Mouse (Mus musculus): Measurements from ENCODE around the gene Hist4h4. TPM values are rescaled to one million over a fixed set of nuclear protein-coding genes. Genes with fewer than 3 reads are reported as not detected.

Gene Hist4h4
- polyA plus RNA-seq (2012; rRNA removed): 1.2 and 1.6 TPM in 2 replicates
- polyA plus RNA-seq (2014; fragmentation: Nextera tagmentation; extraction: Ambion mirVana): 1.1 TPM in 2 replicates

- ATAC-seq (ENCODE audit: low FRiP score, low read depth) (peak; percentile 76), DNase-seq (ENCODE audit: low spot score) (peak; percentile 97)
- Histone ChIP-seq H3K9me3 (ENCODE audit: control insufficient read depth, low read length) (no peaks in the 10 kb centered on the region), H3K27ac (replicated peaks; ENCODE audit: low read depth, low read length) (peak within 1 kb of the TSS; percentile 100), H3K4me2 (replicated peaks; ENCODE audit: low read depth, low read length, severe bottlenecking) (peak within 1 kb of the TSS; percentile 62), H3K9ac (ENCODE audit: low read depth, low read length, severe bottlenecking) (peak within 1 kb of the TSS; percentile 96), H3K4me1 (ENCODE audit: control insufficient read depth, insufficient read depth, low read length) (peaks cover 15% of the 10 kb centered on the region), H3K4me3 (replicated peaks; ENCODE audit: low read length) (peak within 1 kb of the TSS; percentile 78), H3K36me3 (ENCODE audit: control insufficient read depth, insufficient read depth, low read length) (no peaks in the 10 kb centered on the region), H3K27me3 (ENCODE audit: control insufficient read depth, insufficient read depth, low read length) (no peaks in the 10 kb centered on the region)
- under 1% methylated on average over 50 of the region's 50 CpGs for WGBS
- peak; percentile 98; the same call in 1 of the 2 replicates for TF ChIP-seq POLR2A (IDR thresholded peaks at IDR 0.05; ENCODE audit: borderline replicate concordance, extremely low read depth, insufficient read depth, insufficient read length)
Observed at GRCm38 (mm10) chr6:136803739-136804633, at the start of gene Hist4h4. Hist4h4 (minus strand) TSS chr6:136804415.

DNA sequence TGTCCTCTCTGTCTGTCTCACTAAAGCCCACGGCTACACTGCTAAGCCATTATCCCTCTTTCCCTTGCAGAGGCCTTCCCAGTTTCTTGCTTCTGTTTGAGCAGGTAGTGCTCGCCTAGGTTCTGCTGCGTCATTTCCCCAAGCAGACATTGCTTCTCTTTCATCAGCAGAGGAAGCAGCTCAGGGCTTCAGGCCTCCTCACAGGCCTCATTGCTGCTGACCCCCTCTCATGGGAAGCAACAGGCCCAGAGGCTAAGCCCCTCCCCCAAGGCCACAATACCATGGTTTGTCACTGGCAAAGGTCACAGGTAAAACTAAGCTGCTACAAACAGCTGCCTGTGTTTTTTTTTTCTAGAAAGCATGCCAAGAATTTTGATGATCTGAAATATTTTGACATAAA lies 48.5 kb upstream of the Hist4h4 start:
- no peak for ATAC-seq (ENCODE audit: low FRiP score, low read depth)
- TF ChIP-seq POLR2A (IDR thresholded peaks at IDR 0.05; ENCODE audit: borderline replicate concordance, extremely low read depth, insufficient read depth, insufficient read length): no peak
- no peaks in the 10 kb centered on the region for H3K9me3 ChIP-seq (ENCODE audit: control insufficient read depth, low read length)
- no peak overlapping the region for H3K9ac ChIP-seq (ENCODE audit: low read depth, low read length, severe bottlenecking)
- H3K4me3 ChIP-seq (replicated peaks; ENCODE audit: low read length): no peak overlapping the region
- peaks cover 19% of the 10 kb centered on the region for H3K4me1 ChIP-seq (ENCODE audit: control insufficient read depth, insufficient read depth, low read length)
- 31% methylated on average over 3 of the region's 3 CpGs for WGBS
- DNase-seq (ENCODE audit: low spot score): peak; percentile 58
- H3K36me3 ChIP-seq (ENCODE audit: control insufficient read depth, insufficient read depth, low read length): no peaks in the 10 kb centered on the region
- H3K4me2 ChIP-seq (replicated peaks; ENCODE audit: low read depth, low read length, severe bottlenecking): no peak overlapping the region
- no peaks in the 10 kb centered on the region for H3K27me3 ChIP-seq (ENCODE audit: control insufficient read depth, insufficient read depth, low read length)
- H3K27ac ChIP-seq (replicated peaks; ENCODE audit: low read depth, low read length): no peak overlapping the region; the same call in 1 of the 2 replicates

- Histone ChIP-seq H3K4me3 (replicated peaks; ENCODE audit: low read length) (no peak overlapping the region), H3K9me3 (ENCODE audit: control insufficient read depth, low read length) (no peaks in the 10 kb centered on the region), H3K4me2 (replicated peaks; ENCODE audit: low read depth, low read length, severe bottlenecking) (no peak overlapping the region), H3K4me1 (ENCODE audit: control insufficient read depth, insufficient read depth, low read length) (peaks cover 15% of the 10 kb centered on the region), H3K36me3 (ENCODE audit: control insufficient read depth, insufficient read depth, low read length) (no peaks in the 10 kb centered on the region), H3K27ac (replicated peaks; ENCODE audit: low read depth, low read length) (no peak overlapping the region; the same call in 1 of the 2 replicates), H3K27me3 (ENCODE audit: control insufficient read depth, insufficient read depth, low read length) (no peaks in the 10 kb centered on the region), H3K9ac (ENCODE audit: low read depth, low read length, severe bottlenecking) (no peak overlapping the region)
- DNase-seq (ENCODE audit: low spot score) (no peak), ATAC-seq (ENCODE audit: low FRiP score, low read depth) (no peak)
- TF ChIP-seq POLR2A (IDR thresholded peaks at IDR 0.05; ENCODE audit: borderline replicate concordance, extremely low read depth, insufficient read depth, insufficient read length): no peak
- 67% methylated on average over 4 of the region's 4 CpGs for WGBS
Observed at GRCm38 (mm10) chr6:136852348-136852747, 48.1 kb upstream of the Hist4h4 start.

- no peak overlapping the region for H3K9ac ChIP-seq (ENCODE audit: low read depth, low read length, severe bottlenecking)
Observed at GRCm38 (mm10) chr6:136850267-136850666, 46.1 kb upstream of the Hist4h4 start.

DNA sequence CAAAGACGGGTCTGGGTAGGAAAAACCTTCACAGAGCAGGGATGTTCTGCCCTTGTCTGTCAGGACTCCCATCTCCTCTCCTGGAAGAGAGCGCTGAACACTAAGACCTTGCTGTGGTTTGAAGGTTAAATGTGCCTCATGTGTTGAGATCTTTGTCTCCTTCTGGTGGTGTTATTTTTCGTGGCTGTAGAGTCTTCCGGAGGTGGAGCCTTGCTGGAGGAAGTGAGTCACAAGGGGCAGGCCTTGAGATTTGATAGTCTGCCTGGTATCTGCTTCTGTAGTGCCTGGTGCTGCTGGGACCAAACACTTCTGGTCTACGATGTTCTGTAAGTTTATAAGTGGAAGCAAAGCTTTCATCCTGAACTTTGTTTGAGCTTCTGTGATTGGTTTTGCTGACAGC lies 44.8 kb upstream of the Hist4h4 start:
- 89% methylated on average over 5 of the region's 5 CpGs for whole genome bisulfite sequencing

More at GRCm38 (mm10) chr6:136850267-136850666, 46.1 kb upstream of the Hist4h4 start:
- DNase-seq (ENCODE audit: low spot score) (no peak), ATAC-seq (ENCODE audit: low FRiP score, low read depth) (no peak)
- WGBS: 74% methylated on average over 6 of the region's 6 CpGs
- H3K36me3 ChIP-seq (ENCODE audit: control insufficient read depth, insufficient read depth, low read length): no peaks in the 10 kb centered on the region
- no peak overlapping the region for H3K4me2 ChIP-seq (replicated peaks; ENCODE audit: low read depth, low read length, severe bottlenecking)
- TF ChIP-seq POLR2A (IDR thresholded peaks at IDR 0.05; ENCODE audit: borderline replicate concordance, extremely low read depth, insufficient read depth, insufficient read length): no peak
- peaks cover 6% of the 10 kb centered on the region for H3K4me1 ChIP-seq (ENCODE audit: control insufficient read depth, insufficient read depth, low read length)
- no peak overlapping the region for H3K27ac ChIP-seq (replicated peaks; ENCODE audit: low read depth, low read length)
- no peak overlapping the region for H3K4me3 ChIP-seq (replicated peaks; ENCODE audit: low read length)
- no peaks in the 10 kb centered on the region for H3K27me3 ChIP-seq (ENCODE audit: control insufficient read depth, insufficient read depth, low read length)
- no peaks in the 10 kb centered on the region for H3K9me3 ChIP-seq (ENCODE audit: control insufficient read depth, low read length)

More for the DNA sequence above, 44.8 kb upstream of the Hist4h4 start:
- no peak for TF ChIP-seq POLR2A (IDR thresholded peaks at IDR 0.05; ENCODE audit: borderline replicate concordance, extremely low read depth, insufficient read depth, insufficient read length)
- no peak for ATAC-seq (ENCODE audit: low FRiP score, low read depth)
- no peak for DNase-seq (ENCODE audit: low spot score)
- Histone ChIP-seq H3K4me2 (replicated peaks; ENCODE audit: low read depth, low read length, severe bottlenecking) (no peak overlapping the region), H3K4me1 (ENCODE audit: control insufficient read depth, insufficient read depth, low read length) (peaks cover 6% of the 10 kb centered on the region), H3K9ac (ENCODE audit: low read depth, low read length, severe bottlenecking) (no peak overlapping the region), H3K27ac (replicated peaks; ENCODE audit: low read depth, low read length) (no peak overlapping the region), H3K36me3 (ENCODE audit: control insufficient read depth, insufficient read depth, low read length) (no peaks in the 10 kb centered on the region), H3K27me3 (ENCODE audit: control insufficient read depth, insufficient read depth, low read length) (no peaks in the 10 kb centered on the region), H3K4me3 (replicated peaks; ENCODE audit: low read length) (no peak overlapping the region), H3K9me3 (ENCODE audit: control insufficient read depth, low read length) (no peaks in the 10 kb centered on the region)

Data from limb, embryonic 14.5 days (tissue).